Mouse (Mus musculus) testis, postnatal 10 days (tissue): ENCODE measurements around the gene 5330417C22Rik.

Experiments used
- DNase-seq: peaks from one replicate; pipeline ENCODE4 v3.0.0; 2021; ENCODE audit warnings: low spot score

Gene 5330417C22Rik

GRCm38 (mm10) chr3:108466425-108466824 lies 69.9 kb downstream of the 5330417C22Rik start:
- DNase-seq, result peak; percentile 68

- no peak for DNase-seq
Measured at GRCm38 (mm10) chr3:108458866-108459265, 77.5 kb downstream of the 5330417C22Rik start.

- DNase-seq, result no peak
Measured at GRCm38 (mm10) chr3:108458380-108458779, 78.0 kb downstream of the 5330417C22Rik start.

- DNase-seq, result no peak
Measured at GRCm38 (mm10) chr3:108454172-108454571, 82.2 kb downstream of the 5330417C22Rik start.

- DNase-seq, result no peak
Measured at GRCm38 (mm10) chr3:108451969-108452368, 84.4 kb downstream of the 5330417C22Rik start.

- DNase-seq, result no peak
Measured at GRCm38 (mm10) chr3:108445366-108445705, 91.0 kb downstream of the 5330417C22Rik start.

- DNase-seq, result peak; percentile 95
Measured at GRCm38 (mm10) chr3:108444698-108445365, 91.5 kb downstream of the 5330417C22Rik start, which contains the start of gene Sars. Gene Sars, minus strand, starts transcription at chr3:108445209.

- no peak for DNase-seq
Measured at GRCm38 (mm10) chr3:108444029-108444428, 92.3 kb downstream of the 5330417C22Rik start.

GRCm38 (mm10) chr3:108436380-108436714 lies 100.0 kb downstream of the 5330417C22Rik start:
- no peak for DNase-seq

- no peak for DNase-seq
Measured at GRCm38 (mm10) chr3:108435701-108436379, 100.5 kb downstream of the 5330417C22Rik start.

GRCm38 (mm10) chr3:108433881-108434495 lies 102.3 kb downstream of the 5330417C22Rik start:
- no peak for DNase-seq

- DNase-seq, result no peak
Measured at GRCm38 (mm10) chr3:108433188-108433880, 103.0 kb downstream of the 5330417C22Rik start.

- no peak for DNase-seq
Measured at GRCm38 (mm10) chr3:108432542-108433187, 103.7 kb downstream of the 5330417C22Rik start.

GRCm38 (mm10) chr3:108425624-108426018 lies 110.7 kb downstream of the 5330417C22Rik start:
- no peak for DNase-seq

- DNase-seq, result no peak
Measured at GRCm38 (mm10) chr3:108424944-108425623, 111.3 kb downstream of the 5330417C22Rik start.

GRCm38 (mm10) chr3:108423844-108424801 lies 112.2 kb downstream of the 5330417C22Rik start:
- no peak for DNase-seq

- no peak for DNase-seq
Measured at GRCm38 (mm10) chr3:108423006-108423405, 113.3 kb downstream of the 5330417C22Rik start.

GRCm38 (mm10) chr3:108415831-108416223 lies 120.5 kb downstream of the 5330417C22Rik start:
- peak; percentile 80 for DNase-seq

GRCm38 (mm10) chr3:108414857-108415830 lies 121.2 kb downstream of the 5330417C22Rik start, which contains the start of gene Celsr2:
Gene Celsr2, minus strand, starts transcription at chr3:108415552.
- no peak for DNase-seq
